Mouse (Mus musculus): ENCODE results near the gene Calr4. TPM values are rescaled to one million over a fixed set of nuclear protein-coding genes. Genes with fewer than 3 reads are reported as not detected.

Gene Calr4
- polyA plus RNA-seq, 1 experiment from 2014 or later = 0.16 TPM

- no peak for DNase-seq (ENCODE audit: low spot score)
- Histone ChIP-seq H3K9me3 (ENCODE audit: control insufficient read depth, low read length) (no peaks in the 10 kb centered on the region), H3K27me3 (ENCODE audit: control insufficient read depth, insufficient read depth, low read length) (no peaks in the 10 kb centered on the region), H3K27ac (ENCODE audit: low read depth, low read length) (peak overlapping the region; percentile 5; the same call in 1 of the 2 replicates), H3K4me3 (ENCODE audit: low read depth, low read length) (no peak overlapping the region), H3K4me1 (ENCODE audit: control insufficient read depth, insufficient read depth, low read length) (no peaks in the 10 kb centered on the region), H3K9ac (ENCODE audit: low read length) (no peak overlapping the region), H3K36me3 (ENCODE audit: control insufficient read depth, insufficient read depth, low read length) (no peaks in the 10 kb centered on the region), H3K4me2 (ENCODE audit: low read depth) (no peak overlapping the region)
- WGBS = 73% methylated on average over 6 of the region's 6 CpGs
- 0 out of 2 replicates have a peak, but pooled peaks have one; percentile 40 for ATAC-seq (ENCODE audit: insufficient read depth, low FRiP score, low TSS enrichment)
These were observed 8.7 kb upstream of the Calr4 start for GRCm38 (mm10) chr4:109225606-109226005.

GRCm38 (mm10) chr4:109226071-109226470, 8.2 kb upstream of the Calr4 start:
- no peaks in the 10 kb centered on the region for H3K9me3 ChIP-seq (ENCODE audit: control insufficient read depth, low read length)
- no peak for DNase-seq (ENCODE audit: low spot score)
- H3K4me3 ChIP-seq (ENCODE audit: low read depth, low read length) = no peak overlapping the region
- no peaks in the 10 kb centered on the region for H3K27me3 ChIP-seq (ENCODE audit: control insufficient read depth, insufficient read depth, low read length)
- no peaks in the 10 kb centered on the region for H3K4me1 ChIP-seq (ENCODE audit: control insufficient read depth, insufficient read depth, low read length)
- H3K4me2 ChIP-seq (ENCODE audit: low read depth) = no peak overlapping the region
- no peak for ATAC-seq (ENCODE audit: insufficient read depth, low FRiP score, low TSS enrichment)
- no peak overlapping the region for H3K27ac ChIP-seq (ENCODE audit: low read depth, low read length)
- 77% methylated on average over 5 of the region's 5 CpGs for WGBS
- no peak overlapping the region for H3K9ac ChIP-seq (ENCODE audit: low read length)
- no peaks in the 10 kb centered on the region for H3K36me3 ChIP-seq (ENCODE audit: control insufficient read depth, insufficient read depth, low read length)

- 53% methylated on average over 7 of the region's 7 CpGs for WGBS
- ATAC-seq (ENCODE audit: insufficient read depth, low FRiP score, low TSS enrichment) = no peak
These were observed 4.5 kb upstream of the Calr4 start for GRCm38 (mm10) chr4:109229766-109230279.

GRCm38 (mm10) chr4:109234806-109235350, 593 bp downstream of the Calr4 start:
- ATAC-seq (ENCODE audit: insufficient read depth, low FRiP score, low TSS enrichment) (no peak), DNase-seq (ENCODE audit: low spot score) (no peak)
- Histone ChIP-seq H3K4me2 (ENCODE audit: low read depth) (no peak overlapping the region), H3K9ac (ENCODE audit: low read length) (no peak overlapping the region), H3K27ac (ENCODE audit: low read depth, low read length) (no peak overlapping the region), H3K36me3 (ENCODE audit: control insufficient read depth, insufficient read depth, low read length) (no peaks in the 10 kb centered on the region), H3K4me1 (ENCODE audit: control insufficient read depth, insufficient read depth, low read length) (no peaks in the 10 kb centered on the region), H3K9me3 (ENCODE audit: control insufficient read depth, low read length) (no peaks in the 10 kb centered on the region), H3K4me3 (ENCODE audit: low read depth, low read length) (no peak overlapping the region), H3K27me3 (ENCODE audit: control insufficient read depth, insufficient read depth, low read length) (no peaks in the 10 kb centered on the region)
- 74% methylated on average over 9 of the region's 9 CpGs for WGBS

More at GRCm38 (mm10) chr4:109229766-109230279, 4.5 kb upstream of the Calr4 start:
- H3K27me3 ChIP-seq (ENCODE audit: control insufficient read depth, insufficient read depth, low read length) = no peaks in the 10 kb centered on the region
- DNase-seq (ENCODE audit: low spot score) = no peak
- H3K9ac ChIP-seq (ENCODE audit: low read length) = no peak overlapping the region
- no peak overlapping the region for H3K4me3 ChIP-seq (ENCODE audit: low read depth, low read length)
- no peaks in the 10 kb centered on the region for H3K4me1 ChIP-seq (ENCODE audit: control insufficient read depth, insufficient read depth, low read length)
- no peaks in the 10 kb centered on the region for H3K9me3 ChIP-seq (ENCODE audit: control insufficient read depth, low read length)
- no peak overlapping the region for H3K4me2 ChIP-seq (ENCODE audit: low read depth)
- no peak overlapping the region for H3K27ac ChIP-seq (ENCODE audit: low read depth, low read length)
- H3K36me3 ChIP-seq (ENCODE audit: control insufficient read depth, insufficient read depth, low read length) = no peaks in the 10 kb centered on the region

- Histone ChIP-seq H3K4me1 (ENCODE audit: control insufficient read depth, insufficient read depth, low read length) (no peaks in the 10 kb centered on the region), H3K27ac (ENCODE audit: low read depth, low read length) (no peak overlapping the region), H3K4me3 (ENCODE audit: low read depth, low read length) (no peak overlapping the region), H3K27me3 (ENCODE audit: control insufficient read depth, insufficient read depth, low read length) (no peaks in the 10 kb centered on the region), H3K36me3 (ENCODE audit: control insufficient read depth, insufficient read depth, low read length) (no peaks in the 10 kb centered on the region), H3K4me2 (ENCODE audit: low read depth) (no peak overlapping the region), H3K9ac (ENCODE audit: low read length) (no peak overlapping the region), H3K9me3 (ENCODE audit: control insufficient read depth, low read length) (no peaks in the 10 kb centered on the region)
- DNase-seq (ENCODE audit: low spot score) (no peak), ATAC-seq (ENCODE audit: insufficient read depth, low FRiP score, low TSS enrichment) (no peak)
- 73% methylated on average over 7 of the region's 7 CpGs for WGBS
These were observed 2.0 kb downstream of the Calr4 start for GRCm38 (mm10) chr4:109236186-109236879.

GRCm38 (mm10) chr4:109238428-109239268, 4.4 kb downstream of the Calr4 start:
- Histone ChIP-seq H3K4me1 (ENCODE audit: control insufficient read depth, insufficient read depth, low read length) (no peaks in the 10 kb centered on the region), H3K27ac (ENCODE audit: low read depth, low read length) (no peak overlapping the region), H3K4me3 (ENCODE audit: low read depth, low read length) (no peak overlapping the region), H3K36me3 (ENCODE audit: control insufficient read depth, insufficient read depth, low read length) (no peaks in the 10 kb centered on the region), H3K9me3 (ENCODE audit: control insufficient read depth, low read length) (no peaks in the 10 kb centered on the region), H3K9ac (ENCODE audit: low read length) (no peak overlapping the region), H3K4me2 (ENCODE audit: low read depth) (no peak overlapping the region), H3K27me3 (ENCODE audit: control insufficient read depth, insufficient read depth, low read length) (no peaks in the 10 kb centered on the region)
- no peak for ATAC-seq (ENCODE audit: insufficient read depth, low FRiP score, low TSS enrichment)
- WGBS = 88% methylated on average over 24 of the region's 24 CpGs
- no peak for DNase-seq (ENCODE audit: low spot score)

- no peaks in the 10 kb centered on the region for H3K4me1 ChIP-seq (ENCODE audit: control insufficient read depth, insufficient read depth, low read length)
- H3K27me3 ChIP-seq (ENCODE audit: control insufficient read depth, insufficient read depth, low read length) = no peaks in the 10 kb centered on the region
- H3K9ac ChIP-seq (ENCODE audit: low read length) = no peak overlapping the region
- DNase-seq (ENCODE audit: low spot score) (no peak), ATAC-seq (ENCODE audit: insufficient read depth, low FRiP score, low TSS enrichment) (no peak)
- no peak overlapping the region for H3K4me3 ChIP-seq (ENCODE audit: low read depth, low read length)
- no peak overlapping the region for H3K27ac ChIP-seq (ENCODE audit: low read depth, low read length)
- H3K9me3 ChIP-seq (ENCODE audit: control insufficient read depth, low read length) = no peaks in the 10 kb centered on the region
- H3K4me2 ChIP-seq (ENCODE audit: low read depth) = no peak overlapping the region
- H3K36me3 ChIP-seq (ENCODE audit: control insufficient read depth, insufficient read depth, low read length) = no peaks in the 10 kb centered on the region
These were observed 6.9 kb downstream of the Calr4 start for GRCm38 (mm10) chr4:109241221-109241620.

- Histone ChIP-seq H3K9ac (ENCODE audit: low read length) (no peak overlapping the region), H3K4me3 (ENCODE audit: low read depth, low read length) (no peak overlapping the region), H3K27me3 (ENCODE audit: control insufficient read depth, insufficient read depth, low read length) (no peaks in the 10 kb centered on the region), H3K4me1 (ENCODE audit: control insufficient read depth, insufficient read depth, low read length) (no peaks in the 10 kb centered on the region), H3K9me3 (ENCODE audit: control insufficient read depth, low read length) (no peaks in the 10 kb centered on the region), H3K27ac (ENCODE audit: low read depth, low read length) (no peak overlapping the region), H3K36me3 (ENCODE audit: control insufficient read depth, insufficient read depth, low read length) (no peaks in the 10 kb centered on the region), H3K4me2 (ENCODE audit: low read depth) (no peak overlapping the region)
- 81% methylated on average over 4 of the region's 4 CpGs for WGBS
- no peak for DNase-seq (ENCODE audit: low spot score)
- no peak for ATAC-seq (ENCODE audit: insufficient read depth, low FRiP score, low TSS enrichment)
These were observed 7.6 kb downstream of the Calr4 start for GRCm38 (mm10) chr4:109241934-109242333.

Measured in neural tube, embryonic 11.5 days (tissue).